Mouse (Mus musculus): ENCODE results near the gene Jag2.

Gene Jag2

DNA sequence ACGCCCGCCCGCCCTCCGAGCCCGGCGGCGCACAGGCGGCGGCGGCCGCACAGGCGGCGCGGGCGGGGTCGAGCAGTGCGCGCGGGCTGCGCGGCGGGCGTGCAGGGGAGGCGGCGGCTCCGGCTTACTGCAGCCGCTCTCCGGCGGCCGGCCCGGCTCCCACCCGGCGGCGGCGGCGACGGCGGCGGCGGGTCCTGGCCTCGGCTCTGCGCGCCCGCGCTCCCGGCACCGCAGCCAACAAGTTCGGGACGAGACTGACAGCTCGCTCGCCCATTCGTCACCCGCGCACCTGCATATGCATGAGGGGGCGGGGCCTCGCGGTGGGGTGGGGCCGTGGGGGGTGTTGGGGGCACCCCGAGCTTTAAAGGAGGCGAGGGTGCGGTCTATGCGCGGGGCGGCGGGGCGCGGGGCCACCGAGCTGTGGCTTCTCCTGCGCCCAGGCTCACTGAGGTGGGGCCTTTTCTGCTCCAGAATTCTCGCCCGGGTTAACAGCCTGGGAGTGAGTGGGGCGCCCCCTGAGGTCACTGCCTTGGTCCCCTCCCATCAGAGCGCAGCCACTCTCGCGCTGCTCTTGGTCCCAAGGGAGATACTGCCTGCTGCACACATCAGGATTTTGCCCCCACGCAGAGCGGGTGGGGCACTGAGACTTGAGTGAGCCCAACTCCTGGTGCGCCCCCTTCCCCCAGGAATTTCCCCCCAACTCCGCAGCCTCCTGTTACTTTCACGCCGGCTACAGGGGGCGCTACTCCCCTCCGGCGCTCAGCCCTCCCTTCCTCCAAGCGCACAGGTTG is at the start of gene Jag2:
Gene Jag2, minus strand, starts transcription at position 215 of the 791 bp plus-strand sequence.
- peak; percentile 77 for DNase-seq

GRCm38 (mm10) chr12:112977156-112977555 is 47.6 kb upstream of the Jag2 start:
- DNase-seq, result no peak

DNA sequence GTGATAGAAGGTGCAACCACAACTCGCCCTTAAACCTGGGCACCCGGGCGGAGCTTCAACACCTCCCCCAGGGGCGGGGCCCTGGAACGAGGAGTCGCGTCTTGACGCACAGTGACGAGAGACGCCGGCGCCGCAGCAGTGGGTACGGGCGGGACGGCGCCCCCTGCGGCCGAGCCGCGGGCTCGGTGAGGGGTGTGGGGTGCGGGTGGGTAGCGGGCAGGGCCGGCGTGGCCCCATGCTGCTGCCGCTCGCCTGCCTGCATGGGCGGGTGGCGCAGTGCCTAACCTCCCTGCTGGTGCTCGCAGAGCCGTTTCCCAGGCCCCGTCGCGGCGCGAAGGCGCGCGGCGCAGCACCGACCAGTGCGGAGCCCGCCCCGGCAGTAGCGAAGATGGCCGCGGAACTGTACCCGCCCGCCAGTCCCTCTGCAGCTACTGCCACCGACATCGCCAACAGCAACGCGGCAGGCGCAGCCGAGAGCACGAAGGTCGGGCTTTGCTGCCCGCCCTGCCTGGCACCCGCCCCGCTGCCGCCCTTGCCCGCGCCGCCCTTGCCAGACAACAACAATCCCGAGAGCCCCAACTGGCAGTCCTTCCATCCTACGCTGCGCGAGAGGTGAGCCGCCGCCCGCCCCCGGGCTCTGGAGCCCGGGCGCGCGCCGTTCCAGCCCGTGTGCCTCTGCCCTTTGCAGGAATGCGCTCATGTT is 46.9 kb upstream of the Jag2 start, which contains the start of gene Btbd6:
Gene Btbd6, plus strand, starts transcription at position 112 of the 703 bp plus-strand sequence.
- peak; percentile 90 for DNase-seq

DNA sequence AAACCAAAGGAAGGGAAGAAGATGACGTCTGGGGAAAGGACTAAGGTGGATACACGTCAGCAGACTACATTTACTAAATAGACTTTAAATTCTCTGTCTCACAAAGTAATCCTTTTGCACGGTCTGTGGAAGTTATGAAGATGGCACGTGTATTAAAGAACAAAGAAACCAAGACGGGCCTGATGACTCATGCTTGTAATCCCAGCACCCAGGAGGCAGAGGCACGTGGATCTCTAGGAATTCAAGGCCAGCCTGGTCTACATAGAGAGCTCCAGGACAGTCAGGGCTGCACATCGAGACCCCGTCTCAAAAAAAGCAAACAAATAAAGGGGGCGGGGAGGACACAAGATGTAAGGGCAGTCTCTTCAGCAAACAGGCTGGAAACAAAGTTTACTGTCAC is 45.2 kb upstream of the Jag2 start:
- no peak for DNase-seq

DNA sequence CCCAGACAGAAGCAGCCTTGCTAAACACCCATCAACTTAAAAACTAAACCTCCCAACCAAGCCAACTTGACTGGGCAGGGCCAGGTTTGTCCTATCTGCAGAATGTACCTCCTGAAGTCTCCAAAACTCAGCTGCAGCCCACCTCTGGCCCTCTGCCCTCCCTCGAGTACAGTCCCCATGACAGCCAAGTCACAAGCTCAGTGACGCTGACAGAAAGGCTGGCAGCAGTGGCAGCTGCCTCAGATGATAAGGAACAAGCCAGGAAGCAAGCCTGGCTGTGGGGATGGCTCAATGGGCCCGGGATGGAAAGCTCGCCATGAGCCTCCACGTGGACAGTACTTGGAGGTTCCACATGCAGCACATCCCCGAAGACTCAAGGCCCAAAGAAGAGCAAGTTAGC is 40.0 kb upstream of the Jag2 start:
- DNase-seq, result no peak

GRCm38 (mm10) chr12:112968943-112969342 is 39.4 kb upstream of the Jag2 start:
- DNase-seq, result no peak

GRCm38 (mm10) chr12:112965783-112966182 is 36.2 kb upstream of the Jag2 start:
- no peak for DNase-seq

DNA sequence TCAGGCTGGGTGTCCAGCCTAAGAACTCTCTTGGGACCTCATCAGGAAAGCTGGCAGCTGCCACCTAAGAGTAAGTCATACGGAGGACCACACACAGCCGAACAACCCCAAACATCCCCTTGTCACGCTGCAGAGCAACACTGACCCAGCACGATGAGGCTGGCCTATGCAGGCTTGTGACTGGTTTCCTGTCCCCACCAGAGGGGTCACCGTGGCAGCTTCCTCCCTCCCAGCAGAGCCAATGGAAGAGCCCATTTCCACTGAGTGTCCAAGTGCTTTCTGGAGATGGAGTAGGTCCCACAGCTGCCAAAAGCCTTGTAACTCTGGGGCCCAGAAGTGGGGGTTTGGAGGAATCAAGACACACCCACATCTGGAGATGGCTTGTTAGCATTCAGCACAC is 32.3 kb upstream of the Jag2 start:
- no peak for DNase-seq

- no peak for DNase-seq
Observed at GRCm38 (mm10) chr12:112961428-112961827, 31.9 kb upstream of the Jag2 start.

DNA sequence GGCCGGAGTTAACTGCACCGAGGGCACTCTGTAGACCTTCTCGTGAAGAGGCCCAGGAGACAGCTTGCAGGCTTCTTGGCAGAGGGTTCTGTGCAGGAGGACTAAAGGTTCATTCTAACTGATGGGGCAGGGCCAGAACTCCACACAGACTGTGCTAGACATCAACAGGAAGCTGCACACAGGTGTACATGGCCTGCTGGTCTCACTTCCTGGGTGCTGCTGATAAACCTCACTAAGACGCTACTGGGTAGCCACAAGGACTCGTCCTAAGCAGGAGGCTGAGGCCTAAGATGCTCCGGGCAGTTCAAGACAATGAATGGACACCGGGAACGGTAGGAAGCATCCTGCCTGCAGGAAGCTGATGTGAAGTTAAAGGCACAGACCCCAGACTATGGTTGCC is 29.8 kb upstream of the Jag2 start:
- DNase-seq, result no peak

GRCm38 (mm10) chr12:112958303-112958702 is 28.7 kb upstream of the Jag2 start:
- peak; percentile 55 for DNase-seq

GRCm38 (mm10) chr12:112955800-112956199 is 26.2 kb upstream of the Jag2 start:
- DNase-seq, result peak; percentile 75

DNA sequence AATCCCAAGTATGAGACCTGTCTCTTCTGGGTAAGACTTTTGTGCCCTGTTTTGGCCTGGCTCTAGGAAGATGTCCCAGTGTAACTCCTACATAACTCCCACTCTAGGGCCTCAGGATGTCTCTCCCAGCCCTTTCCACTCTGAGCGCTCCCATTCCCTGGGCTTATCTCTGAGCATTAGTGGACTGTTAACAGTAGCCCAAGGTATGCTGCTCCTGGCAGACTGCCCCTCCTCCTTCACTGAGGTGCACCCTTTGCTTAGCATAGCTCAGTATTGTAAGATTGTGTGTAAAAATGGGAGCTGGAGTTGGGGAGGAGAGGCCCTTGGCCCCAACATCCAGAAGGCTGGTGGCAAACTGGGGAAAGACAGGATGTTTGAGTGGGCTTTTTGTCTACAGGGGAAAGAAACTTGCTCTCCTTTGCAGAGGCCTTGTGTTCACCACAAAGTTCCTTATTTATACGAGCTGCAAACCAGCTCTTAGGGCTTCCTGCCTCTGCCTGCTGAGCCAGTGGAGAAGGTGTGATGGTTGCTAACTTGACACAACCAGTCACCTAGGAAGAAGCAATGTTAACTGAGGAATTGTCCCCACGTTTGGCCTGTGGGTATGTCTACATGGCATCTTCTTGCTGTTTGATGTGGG is 23.5 kb upstream of the Jag2 start:
- no peak for DNase-seq

DNA sequence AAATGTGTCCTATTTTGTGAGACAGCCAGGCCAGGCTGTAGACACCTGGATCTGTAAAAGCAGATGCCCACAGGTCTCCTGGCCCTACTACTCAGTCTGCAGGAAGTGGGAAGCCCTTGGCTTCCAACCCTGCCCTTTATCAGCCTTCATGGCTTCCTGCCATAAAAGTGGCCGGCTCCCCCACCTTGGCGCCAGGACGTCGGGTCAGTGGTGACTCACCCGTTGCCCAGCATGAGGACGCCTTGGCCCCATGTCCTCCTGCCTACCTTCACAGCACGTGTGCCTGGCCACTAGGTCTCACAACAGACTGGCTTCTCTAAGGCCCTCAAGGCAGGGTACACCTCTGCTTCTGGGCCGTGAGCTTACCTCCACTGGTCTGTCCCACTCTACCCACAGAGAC is 22.9 kb upstream of the Jag2 start:
- no peak for DNase-seq

GRCm38 (mm10) chr12:112951150-112951842 is 21.7 kb upstream of the Jag2 start:
- no peak for DNase-seq

DNA sequence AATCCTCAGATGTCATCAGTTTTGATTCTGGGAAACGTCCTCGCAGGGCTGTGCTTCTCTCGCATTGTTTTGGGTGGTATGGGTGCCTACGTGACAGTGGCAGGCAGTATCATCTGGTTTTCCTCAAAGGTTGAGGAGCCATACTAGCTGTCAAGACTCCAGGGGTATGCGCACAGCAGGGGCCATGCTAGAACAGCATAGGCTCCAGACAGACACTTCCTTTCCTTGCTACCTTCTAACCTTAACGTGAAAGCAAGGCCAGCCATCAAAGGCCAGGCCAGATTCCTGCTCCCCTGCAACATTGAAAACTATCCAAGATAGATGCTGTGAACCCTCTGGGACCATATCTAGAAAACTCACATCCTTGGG is 21.2 kb upstream of the Jag2 start:
- no peak for DNase-seq

DNA sequence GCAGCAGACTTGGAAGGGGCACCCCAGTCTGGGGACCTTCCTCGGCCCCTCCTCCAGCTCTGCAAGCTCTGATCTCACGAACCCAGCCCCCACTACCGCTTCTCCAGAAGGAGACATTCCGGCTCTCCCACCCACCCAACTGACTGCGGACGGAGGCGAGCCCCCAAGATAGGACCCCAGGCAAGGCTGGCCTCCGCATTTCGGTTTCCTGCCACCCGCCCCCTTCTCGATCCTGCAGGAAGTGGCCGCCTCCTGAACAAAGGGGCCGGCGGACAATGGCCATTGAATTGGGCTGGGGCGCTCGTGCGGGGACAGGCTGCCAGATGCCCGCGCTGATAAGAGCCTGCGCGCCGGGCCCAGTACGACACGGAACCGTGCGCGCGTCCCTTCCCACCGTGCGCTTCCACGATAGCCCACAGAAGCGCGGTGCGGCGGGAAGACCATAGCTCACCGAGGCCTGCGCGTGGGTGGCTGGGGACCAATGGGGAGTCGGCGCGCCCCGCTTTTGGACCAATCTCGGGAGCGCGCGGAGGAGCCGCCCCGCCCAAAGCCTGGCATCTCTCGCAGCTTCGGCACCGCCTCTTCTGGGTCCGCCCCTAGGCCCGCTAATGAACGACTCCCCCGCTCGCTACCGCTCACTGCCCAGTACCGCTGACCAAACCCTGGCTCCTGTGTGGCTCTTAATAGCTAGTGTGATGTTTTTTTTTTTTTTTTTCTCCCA is 20.6 kb upstream of the Jag2 start:
- peak; percentile 95 for DNase-seq

DNA sequence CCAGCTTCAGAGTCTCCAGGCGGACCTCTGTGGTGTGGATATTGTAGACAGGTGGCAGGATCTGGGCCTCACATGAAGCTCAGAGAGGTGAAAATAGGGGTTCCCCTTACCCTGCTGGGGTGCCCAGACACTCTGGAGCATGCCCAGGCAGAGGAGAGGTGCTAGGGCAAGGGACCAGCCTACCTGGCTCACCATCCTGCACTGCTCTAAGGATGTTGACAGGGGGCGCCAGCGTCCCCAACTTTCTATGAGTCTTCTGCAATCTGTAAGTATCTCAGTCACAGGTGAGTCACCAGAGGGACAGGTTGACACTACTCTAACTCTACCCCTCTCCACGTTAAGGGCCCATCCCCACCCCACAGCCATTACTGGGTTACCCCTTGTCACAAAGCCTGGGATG is 17.7 kb upstream of the Jag2 start:
- DNase-seq, result no peak

GRCm38 (mm10) chr12:112943669-112944068 is 14.1 kb upstream of the Jag2 start:
- DNase-seq, result no peak

DNA sequence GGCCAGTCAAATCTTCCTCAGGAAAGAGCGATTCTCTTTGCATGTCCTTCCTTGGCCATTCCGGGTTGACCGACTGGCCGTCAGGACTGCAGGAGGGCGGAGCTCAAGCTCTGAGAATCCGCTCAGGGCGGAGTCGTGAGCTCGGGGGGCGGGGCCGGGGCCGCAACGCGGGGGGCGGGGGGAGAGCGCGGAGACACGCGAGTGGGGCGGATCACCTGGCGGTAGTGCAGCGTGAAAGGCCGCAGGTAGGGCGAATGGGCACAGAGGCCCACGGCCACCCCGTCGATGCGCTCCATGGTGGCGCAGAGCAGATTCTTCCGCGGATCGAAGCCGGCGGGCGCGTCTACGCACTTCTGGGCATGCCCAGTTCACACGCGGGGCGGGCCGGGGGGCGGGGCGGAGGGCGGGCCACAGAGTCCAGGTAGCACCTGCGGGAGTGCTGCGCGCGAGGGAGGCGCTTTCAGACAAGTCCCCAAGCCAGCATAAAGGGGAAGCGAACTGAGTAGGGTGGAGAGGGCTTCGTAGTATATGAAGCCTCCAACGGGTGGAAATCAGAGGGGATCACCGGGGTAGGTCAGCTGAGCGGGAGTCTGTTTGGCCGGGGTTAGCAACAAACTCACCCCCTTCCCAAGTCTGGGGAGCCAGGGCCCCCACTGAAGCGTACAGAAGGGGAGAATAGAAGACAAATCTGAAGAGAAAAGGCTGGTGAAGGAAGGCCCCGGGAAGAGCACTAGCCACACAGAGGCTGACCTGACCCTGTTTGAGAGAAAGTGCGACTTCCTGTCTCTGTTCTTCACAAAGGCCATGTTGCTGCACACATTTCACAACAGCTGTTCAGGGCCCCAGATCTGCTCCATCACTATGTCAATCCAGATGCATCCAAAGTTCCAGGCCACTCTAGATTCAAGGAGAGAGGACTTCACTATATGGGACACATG is 12.5 kb upstream of the Jag2 start, which contains the start of gene Nudt14:
Gene Nudt14, minus strand, starts transcription at position 349 of the 938 bp plus-strand sequence.
- DNase-seq, result peak; percentile 60

DNA sequence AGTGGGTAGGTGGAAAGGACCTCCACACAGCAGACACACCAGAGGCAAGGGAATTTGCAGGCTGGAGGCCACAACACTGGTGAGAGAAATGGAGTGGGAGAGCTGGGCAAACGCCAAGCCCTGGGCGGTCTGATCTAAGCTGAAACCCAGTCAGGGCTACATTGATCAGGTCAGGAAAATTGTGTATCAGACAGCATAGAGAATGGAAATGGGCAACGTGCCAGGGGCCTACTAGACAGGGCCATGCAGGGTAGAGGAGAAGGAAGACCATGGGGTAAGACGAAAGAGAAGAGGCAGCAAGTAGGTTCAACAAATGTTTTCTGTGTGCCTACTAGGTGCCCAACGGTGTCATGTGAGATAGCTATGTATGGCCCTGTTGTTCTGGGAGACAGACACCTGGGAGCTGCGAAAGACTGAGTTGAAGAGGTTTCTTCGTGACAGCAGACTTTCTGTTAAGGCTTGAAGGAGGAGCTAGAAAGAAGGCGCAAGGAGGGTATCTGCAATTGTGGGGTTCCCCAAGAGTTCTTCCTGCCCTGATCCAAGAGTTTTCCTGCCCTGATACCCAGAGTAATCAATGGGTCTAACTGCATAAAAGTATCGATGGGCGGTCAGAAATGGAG is 11.7 kb upstream of the Jag2 start:
- DNase-seq, result peak; percentile 56

Data from right cerebral cortex, postnatal 14 days (tissue).